Mouse (Mus musculus) left cerebral cortex, postnatal 4 days (tissue): Measurements from ENCODE around the gene Rngtt. TPM values are rescaled to one million over a fixed set of nuclear protein-coding genes. Genes with fewer than 3 reads are reported as not detected.
"Not testable (repeated sequence)": the region's sequence is repeated elsewhere in the genome, so short reads cannot be mapped to it uniquely, and the experiment has no call there.

Experiments used
- DNase-seq: peaks from one replicate; pipeline ENCODE4 v3.0.0-alpha.2; 2022
- intact Hi-C: fragments of 180-260 bp; cut with DNase I; formaldehyde crosslinking; loops from one replicate; pipeline ENCODE4 v1.15.1; 2025
- total RNA-seq, 2 experiments: library from RNA; stranded (reverse); gene quantifications; 2 replicates each; pipeline ENCODE4 v1.2.3; 2021

Rngtt gene
- total RNA-seq, result 10 to 100 TPM; 25.7 to 29.4 TPM

- intact Hi-C loops, result no loop called here
Measured at GRCm38 (mm10) chr4:33309764-33310757, at the start of gene Rngtt. Gene Rngtt, plus strand, starts transcription at chr4:33310311.

GRCm38 (mm10) chr4:33260311-33260710 is 49.8 kb upstream of the Rngtt start:
- intact Hi-C loops, result no loop called here
- no peak for DNase-seq

More at GRCm38 (mm10) chr4:33309764-33310757, at the start of gene Rngtt:
- DNase-seq, result peak; percentile 97

- DNase-seq, result peak; percentile 84
- intact Hi-C loops, result no loop called here
Measured at GRCm38 (mm10) chr4:33261311-33261753, 48.8 kb upstream of the Rngtt start.

- DNase-seq, result no peak
- intact Hi-C loops, result no loop called here
Measured at GRCm38 (mm10) chr4:33262897-33263296, 47.2 kb upstream of the Rngtt start.

GRCm38 (mm10) chr4:33264979-33265726 is 45.0 kb upstream of the Rngtt start:
- DNase-seq, result no peak
- intact Hi-C loops, result no loop called here

- intact Hi-C loops, result no loop called here
Measured at GRCm38 (mm10) chr4:33270386-33271314, 39.5 kb upstream of the Rngtt start.

GRCm38 (mm10) chr4:33273437-33273836 is 36.7 kb upstream of the Rngtt start:
- DNase-seq, result no peak
- intact Hi-C loops, result no loop called here

More at GRCm38 (mm10) chr4:33270386-33271314, 39.5 kb upstream of the Rngtt start:
- no peak for DNase-seq

- intact Hi-C loops, result no loop called here
- no peak for DNase-seq
Measured at GRCm38 (mm10) chr4:33281891-33282685, 28.0 kb upstream of the Rngtt start.

- DNase-seq, result no peak
- intact Hi-C loops, result no loop called here
Measured at GRCm38 (mm10) chr4:33284083-33284880, 25.8 kb upstream of the Rngtt start.

GRCm38 (mm10) chr4:33285448-33285847 is 24.7 kb upstream of the Rngtt start:
- DNase-seq, result no peak
- intact Hi-C loops, result no loop called here

- DNase-seq, result no peak
- intact Hi-C loops, result no loop called here
Measured at GRCm38 (mm10) chr4:33289106-33289650, 20.9 kb upstream of the Rngtt start.

GRCm38 (mm10) chr4:33290002-33290401 is 20.1 kb upstream of the Rngtt start, which contains the start of gene Pnrc1:
Gene Pnrc1, minus strand, starts transcription at chr4:33290163.
- intact Hi-C loops, result loop anchor here (10.0 kb wide), 1 partner anchor 85 kb away; the partner anchor contains the start of gene Srsf12
- no peak for DNase-seq

GRCm38 (mm10) chr4:33290878-33291277 is 19.2 kb upstream of the Rngtt start:
- DNase-seq, result no peak
- intact Hi-C loops, result loop anchor here (10.0 kb wide), 1 partner anchor 86 kb away; the partner anchor contains the start of gene Srsf12

GRCm38 (mm10) chr4:33292409-33293370 is 17.4 kb upstream of the Rngtt start:
- intact Hi-C loops, result loop anchor here (2.0 to 10.0 kb wide), 2 partner anchors 88 to 168 kb away; partner anchors contain the start of gene Srsf12
- DNase-seq, result peak; percentile 79

- DNase-seq, intact Hi-C loops: not testable (repeated sequence)
Measured at GRCm38 (mm10) chr4:33300891-33301665, 9.0 kb upstream of the Rngtt start.

GRCm38 (mm10) chr4:33303057-33303456 is 7.1 kb upstream of the Rngtt start:
- intact Hi-C loops, result no loop called here
- no peak for DNase-seq
